In genomic region chrX:142838841-142839240, GRCm38 (mm10) we compare ENCODE assay signal across 17 mouse cellular contexts.
DNase-seq lines count a peak whose midpoint lies in the region; ATAC-seq and TF ChIP-seq lines count a peak whose summit lies in the region.
"Had no signal": no experiment of that assay in that cellular context is flagged by ENCODE, and none has a peak within 500 bp of the region (broad histone marks: within the 10 kb centered on the region; RNA-seq: fewer than 3 reads in every experiment).

No protein-coding gene starts in this region.

- no peaks in the 10 kb centered on the region for H3K9me3 ChIP-seq in heart, embryonic 15.5 days (replicated peaks)
- H3K9me3 ChIP-seq: embryonic facial prominence, embryonic 10.5 days; forebrain, embryonic 13.5 days; hindbrain, embryonic 13.5 days had no signal

- no peak for TF ChIP-seq POLR2A in testis, adult 2 months (IDR thresholded peaks at IDR 0.05; ENCODE audit: control insufficient read depth, low read depth, low read length)

- 68% methylated on average over 2 of the region's 2 CpGs for WGBS in heart, embryonic 15.5 days

- H3K4me3 ChIP-seq in heart, embryonic 15.5 days, result no peak overlapping the region
- no peak overlapping the region for H3K4me3 ChIP-seq in testis, adult 2 months (ENCODE audit: control insufficient read depth, low read depth, low read length)
- H3K4me3 ChIP-seq: embryonic facial prominence, embryonic 10.5 days; forebrain, embryonic 13.5 days; hindbrain, embryonic 13.5 days had no signal

- H3K9ac ChIP-seq in heart, embryonic 15.5 days, result no peak overlapping the region
- H3K9ac ChIP-seq: forebrain, embryonic 13.5 days; forebrain, postnatal 0 days; hindbrain, embryonic 13.5 days had no signal

- DNase-seq in adrenal gland, postnatal 14 days, result peak; percentile 68
- DNase-seq in adrenal gland, postnatal 10 days, result no peak
- no peak for DNase-seq in heart, postnatal 14 days
- no peak for DNase-seq in testis, postnatal 10 days (ENCODE audit: low spot score)
- DNase-seq in retina, postnatal 1 day, result no peak
- DNase-seq: cerebellum, adult 2 months; cerebellum, postnatal 10 days; forebrain, postnatal 0 days; gastrocnemius, postnatal 14 days; kidney, adult 11 months; kidney, adult 9 months had no signal

- H3K4me1 ChIP-seq in heart, embryonic 15.5 days (replicated peaks), result peaks cover 12% of the 10 kb centered on the region
- peaks cover 3% of the 10 kb centered on the region for H3K4me1 ChIP-seq in testis, adult 2 months (ENCODE audit: control insufficient read depth, insufficient read depth, low read length)
- H3K4me1 ChIP-seq: embryonic facial prominence, embryonic 10.5 days; forebrain, embryonic 13.5 days; hindbrain, embryonic 13.5 days had no signal

- no peak overlapping the region for H3K4me2 ChIP-seq in heart, embryonic 15.5 days
- H3K4me2 ChIP-seq: forebrain, embryonic 13.5 days; hindbrain, embryonic 13.5 days had no signal

- no peak for TF ChIP-seq CTCF in testis, adult 2 months (IDR thresholded peaks at IDR 0.05; ENCODE audit: control insufficient read depth, insufficient read depth, insufficient replicate concordance, low read depth, low read length)

- no peaks in the 10 kb centered on the region for H3K27me3 ChIP-seq in heart, embryonic 15.5 days
- no peaks in the 10 kb centered on the region for H3K27me3 ChIP-seq in testis, adult 2 months (ENCODE audit: control insufficient read depth, insufficient read depth, low read length)
- H3K27me3 ChIP-seq: forebrain, embryonic 13.5 days had no signal

- 0 out of 2 replicates have a peak overlapping the region, but pooled peaks have one; percentile 24 for H3K27ac ChIP-seq in heart, embryonic 15.5 days
- peak overlapping the region; percentile 29; the same call in 1 of the 2 replicates for H3K27ac ChIP-seq in testis, adult 2 months (ENCODE audit: control insufficient read depth, insufficient read depth, low read depth, low read length)
- H3K27ac ChIP-seq: embryonic facial prominence, embryonic 10.5 days; forebrain, embryonic 13.5 days; hindbrain, embryonic 13.5 days; hindbrain, postnatal 0 days had no signal

- no peak for ATAC-seq in heart, embryonic 15.5 days (replicated peaks; ENCODE audit: insufficient number of reproducible peaks, insufficient read depth, low FRiP score, low read depth)
- ATAC-seq: forebrain, embryonic 13.5 days; forebrain, postnatal 0 days; hindbrain, postnatal 0 days had no signal

- intact Hi-C loops in heart, postnatal 14 days (cut with DNase I), result no loop called here

- no peaks in the 10 kb centered on the region for H3K36me3 ChIP-seq in heart, embryonic 15.5 days
- H3K36me3 ChIP-seq in testis, adult 2 months (ENCODE audit: control insufficient read depth, insufficient read depth, low read length), result no peaks in the 10 kb centered on the region
- H3K36me3 ChIP-seq: hindbrain, embryonic 13.5 days had no signal
